Mouse (Mus musculus): Measurements from ENCODE around the gene Olfr860.
"Not testable (repeated sequence)": the region's sequence is repeated elsewhere in the genome, so short reads cannot be mapped to it uniquely, and the experiment has no call there.

Olfr860 gene

GRCm38 (mm10) chr9:19849647-19850046 lies at the start of gene Olfr860:
TSS of gene Olfr860 (minus strand) at chr9:19849747.
- DNase-seq = no peak

DNA sequence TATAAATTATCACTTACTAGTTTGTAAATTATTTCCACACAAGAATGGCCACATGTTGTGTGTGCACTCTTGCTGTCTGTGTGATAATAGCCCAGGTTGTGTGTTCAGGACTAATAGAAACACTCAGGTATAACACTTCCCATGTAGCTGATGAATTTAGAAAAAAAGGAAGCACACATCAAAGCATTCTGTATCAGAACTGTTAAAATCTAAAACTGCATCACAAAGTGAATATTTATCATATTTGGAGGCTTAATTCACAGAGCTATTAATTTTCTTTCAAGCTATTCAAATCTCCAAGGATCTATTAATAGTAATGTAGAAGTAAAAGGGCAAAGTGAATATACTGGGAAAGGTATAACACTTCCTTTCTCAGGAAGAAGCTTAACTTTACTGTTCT lies 38.4 kb upstream of the Olfr860 start, which contains the start of gene Olfr862:
Gene Olfr862 (minus strand): TSS at position 101 of the 400 bp plus-strand sequence.
- DNase-seq = no peak

DNA sequence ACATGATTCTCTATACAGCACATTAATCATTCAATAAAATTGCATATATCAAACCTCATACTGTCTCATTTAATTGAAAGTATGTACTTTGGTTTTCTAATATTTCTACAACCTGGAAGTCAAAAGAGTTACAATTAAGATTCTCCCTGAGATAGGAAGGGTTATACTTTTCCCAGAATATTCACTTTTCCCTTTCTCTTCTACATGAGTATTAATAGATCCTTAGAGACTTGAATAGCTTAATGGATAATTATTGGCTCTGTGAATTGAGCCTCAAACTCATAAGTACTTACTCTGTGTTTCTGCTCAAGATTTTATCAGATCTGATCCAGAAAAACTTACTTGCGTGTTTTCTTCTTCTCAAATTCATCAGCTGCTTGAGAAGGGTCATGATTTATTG lies 44.9 kb downstream of the Olfr860 start, which contains the start of gene Olfr859:
Gene Olfr859 (plus strand): TSS at position 301 of the 400 bp plus-strand sequence.
- not testable (repeated sequence) for DNase-seq

- no peak for DNase-seq
Measured at GRCm38 (mm10) chr9:19803000-19803399, 46.5 kb downstream of the Olfr860 start.
